Mouse (Mus musculus): ENCODE data around the gene Ptov1. TPM values are rescaled to one million over a fixed set of nuclear protein-coding genes. Genes with fewer than 3 reads are reported as not detected.

Gene Ptov1
- polyA plus RNA-seq, 1 experiment from 2014 or later = 54.1 TPM

- H3K4me3 ChIP-seq (replicated peaks) = peak within 1 kb of the TSS; percentile 79
- under 1% methylated on average over 32 of the region's 32 CpGs for WGBS (ENCODE audit: insufficient replicate concordance)
- H3K27ac ChIP-seq (replicated peaks) = peak within 1 kb of the TSS; percentile 96
- peak within 1 kb of the TSS; percentile 93 for H3K4me2 ChIP-seq
- H3K9ac ChIP-seq = peak within 1 kb of the TSS; percentile 80
- H3K9me3 ChIP-seq (replicated peaks) = no peaks in the 10 kb centered on the region
- peak; percentile 26 for ATAC-seq (ENCODE audit: insufficient read depth)
- peaks cover 77% of the 10 kb centered on the region for H3K4me1 ChIP-seq (replicated peaks)
- H3K27me3 ChIP-seq = no peaks in the 10 kb centered on the region
- H3K36me3 ChIP-seq (replicated peaks) = peaks cover 27% of the 10 kb centered on the region
These were observed 12.5 kb downstream of the Ptov1 start, which contains the start of gene Pnkp for GRCm38 (mm10) chr7:44857042-44857552. Pnkp (plus strand) TSS chr7:44857139.

GRCm38 (mm10) chr7:44856265-44856916 is 13.2 kb downstream of the Ptov1 start:
- peak overlapping the region; percentile 96 for H3K27ac ChIP-seq (replicated peaks)
- no peaks in the 10 kb centered on the region for H3K9me3 ChIP-seq (replicated peaks)
- 22% methylated on average over 9 of the region's 9 CpGs for WGBS (ENCODE audit: insufficient replicate concordance)
- H3K4me1 ChIP-seq (replicated peaks) = peaks cover 83% of the 10 kb centered on the region
- H3K36me3 ChIP-seq (replicated peaks) = peaks cover 24% of the 10 kb centered on the region
- no peaks in the 10 kb centered on the region for H3K27me3 ChIP-seq
- H3K9ac ChIP-seq = peak overlapping the region; percentile 80
- peak overlapping the region; percentile 93 for H3K4me2 ChIP-seq
- no peak for ATAC-seq (ENCODE audit: insufficient read depth)
- H3K4me3 ChIP-seq (replicated peaks) = peak overlapping the region; percentile 79

GRCm38 (mm10) chr7:44855036-44855435 is 14.6 kb downstream of the Ptov1 start:
- H3K27ac ChIP-seq (replicated peaks) = peak overlapping the region; percentile 96
- peaks cover 21% of the 10 kb centered on the region for H3K36me3 ChIP-seq (replicated peaks)
- H3K4me3 ChIP-seq (replicated peaks) = peak overlapping the region; percentile 71
- H3K27me3 ChIP-seq = no peaks in the 10 kb centered on the region
- no peak for ATAC-seq (ENCODE audit: insufficient read depth)
- H3K4me2 ChIP-seq = peak overlapping the region; percentile 93
- H3K9me3 ChIP-seq (replicated peaks) = no peaks in the 10 kb centered on the region
- peak overlapping the region; percentile 81 for H3K9ac ChIP-seq
- WGBS (ENCODE audit: insufficient replicate concordance) = 32% methylated on average over 10 of the region's 10 CpGs
- peaks cover 85% of the 10 kb centered on the region for H3K4me1 ChIP-seq (replicated peaks)

- H3K36me3 ChIP-seq (replicated peaks) = peaks cover 16% of the 10 kb centered on the region
- H3K4me2 ChIP-seq = peak overlapping the region; percentile 93
- peak overlapping the region; percentile 96 for H3K27ac ChIP-seq (replicated peaks)
- H3K9me3 ChIP-seq (replicated peaks) = no peaks in the 10 kb centered on the region
- ATAC-seq (ENCODE audit: insufficient read depth) = peak; percentile 71
- WGBS (ENCODE audit: insufficient replicate concordance) = 1% methylated on average over 45 of the region's 45 CpGs
- H3K27me3 ChIP-seq = no peaks in the 10 kb centered on the region
- H3K4me3 ChIP-seq (replicated peaks) = peak overlapping the region; percentile 71
- H3K4me1 ChIP-seq (replicated peaks) = peaks cover 80% of the 10 kb centered on the region
- H3K9ac ChIP-seq = peak overlapping the region; percentile 81
These were observed 15.1 kb downstream of the Ptov1 start for GRCm38 (mm10) chr7:44854356-44855031.

- Histone ChIP-seq H3K4me2 (peak overlapping the region; percentile 93), H3K27me3 (no peaks in the 10 kb centered on the region), H3K4me3 (replicated peaks) (peak overlapping the region; percentile 71), H3K27ac (replicated peaks) (peak overlapping the region; percentile 96), H3K9ac (peak overlapping the region; percentile 81), H3K9me3 (replicated peaks) (no peaks in the 10 kb centered on the region), H3K4me1 (replicated peaks) (peaks cover 79% of the 10 kb centered on the region), H3K36me3 (replicated peaks) (peaks cover 16% of the 10 kb centered on the region)
- ATAC-seq (ENCODE audit: insufficient read depth) = no peak
- 20% methylated on average over 26 of the region's 26 CpGs for WGBS (ENCODE audit: insufficient replicate concordance)
These were observed 15.8 kb downstream of the Ptov1 start for GRCm38 (mm10) chr7:44853596-44854355.

- Histone ChIP-seq H3K4me3 (replicated peaks) (peak overlapping the region; percentile 71; the same call in 1 of the 2 replicates), H3K27me3 (no peaks in the 10 kb centered on the region), H3K9ac (0 out of 2 replicates have a peak overlapping the region, but pooled peaks have one; percentile 81), H3K4me2 (peak overlapping the region; percentile 93), H3K27ac (replicated peaks) (peak overlapping the region; percentile 96), H3K9me3 (replicated peaks) (no peaks in the 10 kb centered on the region), H3K4me1 (replicated peaks) (peaks cover 75% of the 10 kb centered on the region), H3K36me3 (replicated peaks) (peaks cover 16% of the 10 kb centered on the region)
- no peak for ATAC-seq (ENCODE audit: insufficient read depth)
- 88% methylated on average over 2 of the region's 2 CpGs for WGBS (ENCODE audit: insufficient replicate concordance)
These were observed 16.5 kb downstream of the Ptov1 start for GRCm38 (mm10) chr7:44853065-44853464.

- Histone ChIP-seq H3K4me2 (0 out of 2 replicates have a peak overlapping the region, but pooled peaks have one; percentile 93), H3K4me3 (replicated peaks) (no peak overlapping the region), H3K36me3 (replicated peaks) (peaks cover 16% of the 10 kb centered on the region), H3K27me3 (no peaks in the 10 kb centered on the region), H3K9me3 (replicated peaks) (no peaks in the 10 kb centered on the region), H3K9ac (no peak overlapping the region), H3K27ac (replicated peaks) (peak overlapping the region; percentile 31), H3K4me1 (replicated peaks) (peaks cover 75% of the 10 kb centered on the region)
- ATAC-seq (ENCODE audit: insufficient read depth) = no peak
- WGBS (ENCODE audit: insufficient replicate concordance) = 86% methylated on average over 36 of the region's 36 CpGs
These were observed 17.1 kb downstream of the Ptov1 start for GRCm38 (mm10) chr7:44852259-44853027.

GRCm38 (mm10) chr7:44851625-44852234 is 17.9 kb downstream of the Ptov1 start:
- peak overlapping the region; percentile 98 for H3K4me2 ChIP-seq
- ATAC-seq (ENCODE audit: insufficient read depth) = no peak
- no peak overlapping the region; the same call in none of the 2 replicates for H3K27ac ChIP-seq (replicated peaks)
- peaks cover 17% of the 10 kb centered on the region for H3K36me3 ChIP-seq (replicated peaks)
- no peak overlapping the region for H3K9ac ChIP-seq
- H3K4me3 ChIP-seq (replicated peaks) = no peak overlapping the region
- no peaks in the 10 kb centered on the region for H3K27me3 ChIP-seq
- peaks cover 72% of the 10 kb centered on the region for H3K4me1 ChIP-seq (replicated peaks)
- H3K9me3 ChIP-seq (replicated peaks) = no peaks in the 10 kb centered on the region
- WGBS (ENCODE audit: insufficient replicate concordance) = 80% methylated on average over 12 of the region's 12 CpGs

- Histone ChIP-seq H3K4me1 (replicated peaks) (peaks cover 65% of the 10 kb centered on the region), H3K9ac (peak overlapping the region; percentile 70), H3K4me3 (replicated peaks) (peak overlapping the region; percentile 76), H3K27ac (replicated peaks) (peak overlapping the region; percentile 98), H3K4me2 (peak overlapping the region; percentile 98), H3K9me3 (replicated peaks) (no peaks in the 10 kb centered on the region), H3K36me3 (replicated peaks) (peaks cover 24% of the 10 kb centered on the region), H3K27me3 (no peaks in the 10 kb centered on the region)
- no peak for ATAC-seq (ENCODE audit: insufficient read depth)
- 58% methylated on average over 8 of the region's 8 CpGs for WGBS (ENCODE audit: insufficient replicate concordance)
These were observed 18.6 kb downstream of the Ptov1 start for GRCm38 (mm10) chr7:44850789-44851624.
